Mouse (Mus musculus) frontal cortex, postnatal 25 days (tissue): ENCODE data around the gene Mup17.
"Not testable (repeated sequence)": the region's sequence is repeated elsewhere in the genome, so short reads cannot be mapped to it uniquely, and the experiment has no call there.

Source experiments
- DNase-seq, 2 experiments: peaks; one replicate each; pipeline ENCODE4 v3.0.0; 2022; ENCODE audit warnings: low spot score in 2 of 2

Gene Mup17

DNA sequence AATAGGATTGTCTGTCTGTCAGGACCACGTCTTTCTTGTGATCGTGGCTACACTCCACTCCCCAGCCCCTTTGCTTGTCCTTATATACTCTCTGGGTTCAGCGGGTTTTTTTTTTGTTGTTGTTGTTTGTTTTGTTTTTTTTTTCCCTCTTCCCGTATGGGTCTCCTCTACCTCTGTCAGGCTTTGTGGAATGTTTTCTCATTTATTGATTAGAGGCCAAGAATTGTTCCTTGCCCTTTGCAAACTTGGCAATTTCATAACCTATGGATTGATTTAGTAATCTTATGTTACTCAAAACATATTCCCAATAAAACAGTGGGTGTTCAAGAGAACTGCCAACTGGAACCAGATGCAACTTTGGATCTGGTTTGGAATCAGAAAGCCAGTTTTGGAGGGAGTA lies at the start of gene Mup17:
TSS of gene Mup17 (minus strand) at position 101 of the 400 bp plus-strand sequence.
- not testable (repeated sequence) for DNase-seq

DNA sequence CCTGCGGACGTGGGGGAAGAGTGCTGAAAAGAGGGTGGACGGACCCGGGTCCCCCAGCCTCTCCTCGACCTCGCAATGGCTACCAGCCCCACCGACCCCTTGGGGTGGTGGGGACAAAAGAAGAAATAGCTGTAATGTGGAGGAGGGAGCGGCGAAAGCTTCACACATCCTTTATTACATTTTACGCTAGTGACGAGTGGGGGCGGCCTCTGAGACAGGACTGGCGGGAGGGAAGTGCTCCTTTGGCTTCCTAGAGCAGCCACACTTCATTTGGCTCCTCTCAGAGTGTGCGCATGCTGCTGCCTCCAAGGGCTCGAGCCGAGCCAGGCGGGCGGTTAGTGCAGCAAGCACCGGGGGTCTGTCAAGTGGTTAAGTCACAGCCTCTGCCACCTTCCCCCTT lies 24.1 kb downstream of the Mup17 start:
- not testable (repeated sequence) for DNase-seq

DNA sequence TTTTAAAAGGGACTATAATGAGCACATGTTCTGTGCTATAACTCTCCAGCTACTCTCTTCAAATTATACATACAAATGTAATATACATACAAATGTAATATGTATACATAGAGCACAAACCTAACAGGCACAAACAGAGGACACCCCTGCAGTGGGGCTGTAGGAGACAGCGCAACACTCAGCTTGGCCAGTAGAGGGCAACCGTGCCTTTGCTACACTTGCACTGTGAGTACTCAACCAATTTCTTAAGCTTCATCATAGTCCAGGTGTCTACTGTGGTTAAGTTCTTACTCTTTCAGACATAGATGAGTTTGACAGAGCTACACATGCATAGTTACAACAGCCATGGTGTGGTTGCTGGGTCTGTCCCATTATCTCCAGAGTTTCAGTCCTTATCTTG lies 39.8 kb downstream of the Mup17 start:
- DNase-seq, result peak in 1 of 2 experiments; percentile 3
